ENCODE assay signal across 8 mouse cellular contexts in the genomic region with DNA sequence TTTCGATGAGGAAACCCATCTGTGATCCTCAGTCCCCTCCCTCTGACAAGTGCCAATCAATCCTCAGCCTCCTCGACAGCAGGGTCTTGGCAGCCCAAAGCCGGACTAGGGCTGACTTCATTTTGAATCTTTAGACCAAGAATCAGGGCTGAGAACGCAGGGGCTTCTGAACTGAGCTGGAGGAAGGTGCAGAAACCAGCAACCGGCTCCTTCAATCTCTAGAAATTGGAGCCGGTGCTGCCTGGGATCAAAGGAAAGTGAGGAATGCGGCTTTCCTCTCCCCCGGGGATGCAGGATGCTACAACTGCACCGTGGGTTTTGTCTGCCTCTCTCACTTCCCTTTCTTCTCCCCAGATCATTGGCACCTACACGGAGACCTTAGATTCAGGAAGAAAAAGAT. TPM values are rescaled to one million over a fixed set of nuclear protein-coding genes. Genes with fewer than 3 reads are reported as not detected.
A peak's percentile ranks its signal among the peaks of the same experiment; 100 is the strongest.
DNase-seq lines count a peak whose midpoint lies in the region; ATAC-seq lines count a peak whose summit lies in the region.

No protein-coding gene starts in this region.

- no peak for ATAC-seq in heart, embryonic 15.5 days (replicated peaks; ENCODE audit: insufficient number of reproducible peaks, insufficient read depth, low FRiP score, low read depth)
- ATAC-seq in embryonic facial prominence, embryonic 11.5 days (replicated peaks; ENCODE audit: insufficient number of reproducible peaks, low FRiP score, low TSS enrichment, low read depth): no peak
- ATAC-seq in intestine, embryonic 15.5 days: no peak

- 2% methylated on average over 10 of the region's 10 CpGs for WGBS in heart, embryonic 15.5 days
- WGBS in embryonic facial prominence, embryonic 11.5 days: under 1% methylated on average over 10 of the region's 10 CpGs
- WGBS in intestine, embryonic 15.5 days: 6% methylated on average over 10 of the region's 10 CpGs

- peaks cover 5% of the 10 kb centered on the region for H3K27me3 ChIP-seq in heart, embryonic 15.5 days
- H3K27me3 ChIP-seq in embryonic facial prominence, embryonic 11.5 days (ENCODE audit: control insufficient read depth, insufficient read depth, low read length): no peaks in the 10 kb centered on the region
- no peaks in the 10 kb centered on the region for H3K27me3 ChIP-seq in intestine, embryonic 15.5 days (replicated peaks)

- H3K9me3 ChIP-seq in heart, embryonic 15.5 days (replicated peaks): no peaks in the 10 kb centered on the region
- H3K9me3 ChIP-seq in embryonic facial prominence, embryonic 11.5 days (replicated peaks; ENCODE audit: control insufficient read depth, low read length): no peaks in the 10 kb centered on the region
- no peaks in the 10 kb centered on the region for H3K9me3 ChIP-seq in intestine, embryonic 15.5 days

- H3K4me1 ChIP-seq in heart, embryonic 15.5 days (replicated peaks): peaks cover 9% of the 10 kb centered on the region
- no peaks in the 10 kb centered on the region for H3K4me1 ChIP-seq in embryonic facial prominence, embryonic 11.5 days (ENCODE audit: control insufficient read depth, insufficient read depth, low read length)
- peaks cover 11% of the 10 kb centered on the region; the same call in 1 of the 2 replicates for H3K4me1 ChIP-seq in intestine, embryonic 15.5 days (replicated peaks)

- H3K36me3 ChIP-seq in heart, embryonic 15.5 days: no peaks in the 10 kb centered on the region
- no peaks in the 10 kb centered on the region for H3K36me3 ChIP-seq in embryonic facial prominence, embryonic 11.5 days (replicated peaks; ENCODE audit: control insufficient read depth, insufficient read depth, low read depth, low read length)
- no peaks in the 10 kb centered on the region for H3K36me3 ChIP-seq in intestine, embryonic 15.5 days

- H3K4me3 ChIP-seq in heart, embryonic 15.5 days: peak overlapping the region; percentile 43
- H3K4me3 ChIP-seq in embryonic facial prominence, embryonic 11.5 days (ENCODE audit: low read depth, low read length): no peak overlapping the region
- H3K4me3 ChIP-seq in intestine, embryonic 15.5 days (replicated peaks): no peak overlapping the region

- peak overlapping the region; percentile 72 for H3K4me2 ChIP-seq in heart, embryonic 15.5 days
- peak overlapping the region; percentile 34 for H3K4me2 ChIP-seq in embryonic facial prominence, embryonic 11.5 days (ENCODE audit: low read depth, low read length)
- peak overlapping the region; percentile 64 for H3K4me2 ChIP-seq in intestine, embryonic 15.5 days (replicated peaks)

- H3K9ac ChIP-seq in heart, embryonic 15.5 days: peak overlapping the region; percentile 25
- peak overlapping the region; percentile 18; the same call in 1 of the 2 replicates for H3K9ac ChIP-seq in embryonic facial prominence, embryonic 11.5 days (replicated peaks; ENCODE audit: low read length)
- H3K9ac ChIP-seq in intestine, embryonic 15.5 days: peak overlapping the region; percentile 8; the same call in 1 of the 2 replicates

- DNase-seq in heart, postnatal 4 days: no peak
- DNase-seq in embryonic facial prominence, embryonic 11.5 days (ENCODE audit: low spot score): peak; percentile 64
- DNase-seq in naive thymus-derived CD4-positive, alpha-beta T cell, adult 2 months (ENCODE audit: low read depth): peak; percentile 12
- no peak for DNase-seq in ovary, adult 18-20 months (ENCODE audit: low spot score)
- DNase-seq in ovary, postnatal 10 days (ENCODE audit: low spot score): no peak
- DNase-seq in yolk sac, embryonic 10.5 days (ENCODE audit: low spot score): no peak

- no peak overlapping the region for H3K27ac ChIP-seq in heart, embryonic 15.5 days
- no peak overlapping the region for H3K27ac ChIP-seq in embryonic facial prominence, embryonic 11.5 days (replicated peaks; ENCODE audit: low read depth, low read length)
- no peak overlapping the region for H3K27ac ChIP-seq in intestine, embryonic 15.5 days

RNA-seq across cellular contexts. Expression of gene Bcas1, which starts 27.0 kb away (rescaled TPM):
- polyA plus RNA-seq in heart, embryonic 15.5 days (2015; fragmentation: Nextera tagmentation; extraction: Ambion mirVana): 0.82 and 1.0 TPM in 2 replicates
- total RNA-seq in heart, postnatal 4 days (2021): under 1 TPM; 0.24 to 0.97 TPM
- polyA plus RNA-seq in embryonic facial prominence, embryonic 11.5 days (2014; fragmentation: Nextera tagmentation; extraction: Ambion mirVana): 1.1 TPM in 2 replicates
- 6.0 and 7.0 TPM in 2 replicates for polyA plus RNA-seq in intestine, embryonic 15.5 days (2015; fragmentation: Nextera tagmentation; extraction: Ambion mirVana)

Comparison
In these comparisons a context has a peak if more than half of its experiments do, and no peak if none do; other contexts are left out.
1. DNase-seq: peak in embryonic facial prominence, embryonic 11.5 days (single experiment) and naive thymus-derived CD4-positive, alpha-beta T cell, adult 2 months (single experiment); none in heart, postnatal 4 days (single experiment), ovary, adult 18-20 months (single experiment), ovary, postnatal 10 days (single experiment) and yolk sac, embryonic 10.5 days (single experiment).
2. Peak in every context shown above with its lines, with median percentiles within 50 percentile points of each other: H3K4me2 ChIP-seq and H3K9ac ChIP-seq.